Mouse (Mus musculus) frontal cortex, postnatal 10 days (tissue): ENCODE measurements around the gene Lrr1.
"Not testable (repeated sequence)": the region's sequence is repeated elsewhere in the genome, so short reads cannot be mapped to it uniquely, and the experiment has no call there.

Experiments
- DNase-seq, 2 experiments: peaks; one replicate each; pipeline ENCODE4 v3.0.0; 2022; ENCODE audit warnings: low spot score in 2 of 2, mixed read lengths in 1 of 2

Gene Lrr1

DNA sequence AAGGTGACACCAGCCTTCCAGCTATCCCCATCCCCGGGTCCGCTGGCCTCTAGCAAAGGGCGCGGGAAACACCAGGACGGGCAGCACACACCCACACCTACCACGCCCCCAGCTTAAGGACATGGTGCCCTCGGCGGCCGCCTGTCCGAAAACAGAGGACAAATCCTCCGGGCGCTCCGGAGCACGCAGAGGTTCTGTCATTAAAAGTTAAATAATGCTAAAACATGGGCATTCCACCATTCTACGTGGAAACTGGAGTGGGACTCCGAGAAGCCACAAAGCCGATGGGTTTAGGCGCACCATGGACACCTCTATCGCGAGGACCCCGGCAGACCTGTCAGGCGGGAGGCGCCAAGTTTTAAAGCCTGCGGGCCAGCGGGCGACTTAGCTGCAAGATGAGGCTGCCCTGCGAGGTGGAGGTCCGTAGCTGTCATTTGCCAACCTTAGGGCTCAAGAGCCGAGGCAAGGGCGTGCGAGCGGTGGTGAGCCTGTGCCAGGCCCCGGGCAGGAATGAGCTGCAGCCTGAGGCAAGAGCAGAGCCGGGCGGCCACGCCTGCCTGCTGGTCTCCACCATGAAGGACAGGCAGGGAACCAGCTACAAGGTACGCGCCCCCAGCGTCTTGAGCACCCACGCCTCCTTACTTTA is at the start of gene Lrr1:
Gene Lrr1, plus strand, starts transcription at position 354 of the 646 bp plus-strand sequence.
- peak; percentile 57 to 81 for DNase-seq

GRCm38 (mm10) chr12:69119908-69120307 is 48.7 kb upstream of the Lrr1 start:
- DNase-seq = no peak

- no peak for DNase-seq
Observed at GRCm38 (mm10) chr12:69122801-69123200, 45.8 kb upstream of the Lrr1 start.

DNA sequence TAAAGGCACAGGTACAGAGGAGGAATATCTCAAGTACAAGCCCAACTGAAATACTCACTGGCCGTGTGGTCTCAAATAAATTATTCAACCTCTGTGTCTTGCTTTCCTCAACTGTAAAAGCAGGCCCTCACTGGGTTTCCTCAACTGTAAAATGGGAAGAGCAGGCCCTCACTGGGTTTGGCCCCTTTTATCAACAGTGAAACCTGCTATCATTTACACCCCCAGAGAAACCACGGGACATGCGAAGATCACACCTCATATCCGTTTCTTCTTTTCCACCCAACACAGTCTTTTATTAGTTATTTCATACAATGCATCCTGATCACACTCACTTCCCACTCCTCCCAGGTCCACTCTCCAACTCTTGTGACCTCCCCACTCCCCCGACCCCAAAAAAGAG is 43.5 kb upstream of the Lrr1 start:
- no peak for DNase-seq

DNA sequence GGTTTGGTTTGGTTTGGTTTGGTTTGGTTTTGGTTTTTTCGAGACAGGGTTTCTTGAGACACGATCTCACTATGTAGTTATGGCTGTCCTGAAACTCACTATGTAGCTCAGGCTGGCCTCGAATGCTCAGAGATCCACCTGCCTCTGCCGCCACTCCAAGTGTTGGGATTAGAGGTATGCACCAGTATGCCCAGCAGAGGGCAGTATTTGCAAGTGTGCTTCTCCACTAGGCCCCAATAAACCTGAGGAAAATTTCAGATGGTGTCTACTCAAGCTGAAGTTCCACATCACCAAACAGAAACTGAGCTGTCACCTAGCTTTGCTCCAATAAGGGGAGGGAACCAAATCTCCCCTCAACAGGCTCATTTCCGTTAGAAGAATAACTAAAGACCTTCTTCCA is 41.4 kb upstream of the Lrr1 start:
- DNase-seq = no peak

DNA sequence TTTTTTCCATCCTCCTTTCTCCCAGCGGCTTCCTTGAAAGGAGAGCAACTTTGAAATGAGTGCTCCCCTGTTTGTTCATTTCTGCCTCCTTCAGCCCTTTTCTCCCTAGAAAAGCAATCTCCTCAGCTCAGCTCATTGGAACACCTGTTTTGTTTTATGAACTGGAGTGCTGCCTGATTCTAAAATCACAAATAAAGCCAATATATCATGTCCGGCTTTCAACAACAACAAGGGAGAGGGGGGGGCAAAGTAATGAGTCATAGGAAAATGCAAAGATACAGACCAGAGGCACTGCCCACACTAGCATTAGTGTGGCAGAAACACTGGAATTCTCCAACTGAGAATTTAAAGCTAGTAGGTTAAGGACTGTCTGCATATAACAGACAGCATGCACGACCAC is 41.0 kb upstream of the Lrr1 start:
- DNase-seq = no peak

DNA sequence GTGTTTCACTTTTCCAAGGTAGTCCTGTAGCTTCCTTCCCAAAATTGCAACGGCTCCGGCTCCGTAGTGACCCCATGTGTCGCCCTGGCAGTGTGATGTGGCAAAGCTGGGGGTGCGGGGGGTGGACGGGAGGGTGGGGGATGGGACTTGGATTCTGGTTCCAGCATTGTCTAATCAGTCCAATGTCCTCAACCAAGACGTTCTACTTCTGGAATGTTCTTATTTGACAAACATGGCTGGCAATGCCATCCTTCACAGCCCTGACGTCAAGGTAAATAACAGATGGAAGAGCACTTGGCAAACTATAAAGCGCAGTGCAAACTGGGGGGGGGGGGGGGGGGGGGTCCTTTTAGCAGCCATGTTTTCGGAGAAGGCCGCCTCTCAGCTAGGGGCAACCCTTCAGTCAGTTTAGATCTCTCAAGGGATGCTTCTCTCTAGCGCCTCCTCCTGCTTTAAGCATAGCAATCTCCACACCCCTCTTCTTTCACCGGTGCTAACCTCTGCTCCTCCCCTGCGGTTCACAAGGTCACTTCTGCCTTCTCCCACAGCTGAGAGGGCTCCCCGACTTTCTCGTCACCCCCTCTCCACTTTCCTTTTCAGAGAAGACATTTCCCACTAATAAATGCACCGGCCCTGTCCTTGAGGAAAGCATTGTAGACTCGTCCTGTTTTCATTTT is 38.8 kb upstream of the Lrr1 start:
- no peak for DNase-seq

GRCm38 (mm10) chr12:69130486-69130885 is 38.1 kb upstream of the Lrr1 start:
- DNase-seq = no peak

DNA sequence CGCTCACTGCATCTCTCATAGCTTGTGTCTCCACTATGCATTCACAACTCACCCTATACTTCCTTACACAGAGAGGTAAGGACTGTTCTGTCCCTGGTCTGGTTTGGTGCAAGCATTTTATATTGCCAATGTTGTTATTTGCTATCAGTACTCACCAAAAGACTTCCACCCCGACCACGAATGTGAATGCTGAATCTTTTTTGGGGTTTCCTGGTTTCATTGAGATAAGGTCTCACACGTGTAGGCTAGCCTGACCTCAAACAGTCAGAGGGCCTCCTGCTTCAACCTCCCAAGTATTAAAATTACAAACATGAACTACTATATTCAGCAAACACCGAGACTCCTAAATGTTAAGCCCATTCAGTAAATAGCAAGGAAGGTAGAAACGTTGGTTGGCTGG is 37.3 kb upstream of the Lrr1 start:
- DNase-seq = no peak

GRCm38 (mm10) chr12:69131981-69132380 is 36.6 kb upstream of the Lrr1 start:
- peak in 1 of 2 experiments; percentile 45 for DNase-seq

- DNase-seq = no peak
Observed at GRCm38 (mm10) chr12:69139201-69139600, 29.4 kb upstream of the Lrr1 start.

GRCm38 (mm10) chr12:69139841-69140240 is 28.8 kb upstream of the Lrr1 start:
- DNase-seq = no peak

DNA sequence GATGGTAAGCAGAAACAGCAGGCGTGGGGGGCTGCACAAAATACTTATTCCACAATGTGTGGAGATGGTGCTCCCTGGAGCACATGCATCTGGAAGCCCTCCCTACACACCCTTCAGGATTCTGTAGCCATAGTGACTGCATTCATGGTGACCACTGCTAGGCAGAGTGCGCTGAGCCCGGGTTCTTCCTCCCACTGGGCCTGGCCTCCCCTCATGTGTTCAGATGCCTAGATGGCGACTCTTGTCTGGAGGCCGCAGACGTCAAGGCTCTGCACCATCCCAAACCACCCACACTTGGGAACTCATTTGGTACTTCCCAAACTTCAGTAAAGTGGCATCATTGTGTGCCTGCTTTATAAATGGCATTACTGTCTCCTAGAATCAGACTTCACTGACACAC is 25.2 kb upstream of the Lrr1 start:
- no peak for DNase-seq

DNA sequence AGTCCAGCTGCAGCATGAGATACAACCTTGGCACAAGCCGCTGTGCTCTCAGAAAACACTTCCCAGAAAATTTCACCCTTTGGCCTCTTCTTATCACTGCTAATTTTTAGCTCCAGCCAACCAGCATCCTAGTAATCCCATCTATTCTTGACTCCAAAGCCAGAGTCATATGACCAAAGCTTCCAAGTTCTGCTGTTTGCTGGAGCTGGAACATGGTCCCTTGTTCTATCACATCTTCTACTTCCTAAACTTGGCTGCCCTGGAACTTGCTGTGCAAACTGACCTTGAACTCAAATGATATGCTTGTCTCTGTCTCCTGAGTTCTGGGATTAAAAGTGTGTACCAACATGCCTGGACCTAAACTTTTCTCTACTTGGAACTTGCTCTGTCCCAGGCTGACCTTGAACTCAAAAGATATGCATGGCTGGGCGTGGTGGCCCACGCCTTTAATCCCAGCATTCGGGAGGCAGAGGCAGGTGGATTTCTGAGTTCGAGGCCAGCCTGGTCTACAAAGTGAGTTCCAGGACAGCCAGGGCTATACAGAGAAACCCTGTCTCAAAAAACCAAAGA is 21.4 kb upstream of the Lrr1 start:
- DNase-seq = no peak

- no peak for DNase-seq
Observed at GRCm38 (mm10) chr12:69150049-69150448, 18.6 kb upstream of the Lrr1 start.

DNA sequence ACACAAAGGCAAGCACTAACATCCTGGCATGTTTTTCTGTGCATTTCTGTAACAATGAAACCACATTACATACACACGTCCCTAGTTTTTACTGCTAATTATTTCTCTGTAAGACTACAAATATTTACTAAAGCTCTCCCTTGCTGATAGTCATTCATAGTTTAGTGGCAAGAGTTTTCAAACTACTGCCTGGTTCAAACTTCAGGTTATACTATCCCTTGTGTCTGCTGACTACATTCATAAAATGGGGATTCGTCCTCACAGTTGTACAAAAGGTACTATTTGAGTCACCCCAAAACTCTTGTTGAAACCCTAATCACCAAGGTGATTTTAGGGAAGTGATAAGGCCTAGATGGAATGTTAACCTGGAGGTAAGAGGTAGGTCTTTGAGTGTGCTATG is 12.7 kb upstream of the Lrr1 start:
- DNase-seq = no peak

- DNase-seq = no peak
Observed at GRCm38 (mm10) chr12:69156436-69156835, 12.2 kb upstream of the Lrr1 start.

DNA sequence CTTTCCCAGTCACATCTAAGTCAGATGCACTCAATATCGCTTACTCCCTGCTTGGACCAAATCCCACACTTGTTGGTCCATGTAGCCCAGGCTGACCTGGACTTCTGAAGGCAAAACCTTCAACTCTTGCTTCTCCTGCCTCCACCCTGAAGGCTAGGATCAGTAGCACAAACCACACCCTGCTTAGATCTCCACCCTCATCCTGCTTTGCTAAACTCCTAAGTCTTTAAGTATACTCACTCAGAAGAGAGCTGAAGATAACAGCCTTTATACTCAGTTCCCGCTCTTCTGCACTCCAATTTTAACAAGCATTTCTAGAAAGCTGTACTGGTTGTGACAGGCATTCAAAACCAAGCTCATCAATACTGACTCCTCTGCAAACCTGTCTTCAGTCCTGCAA is 11.5 kb upstream of the Lrr1 start:
- DNase-seq = no peak

DNA sequence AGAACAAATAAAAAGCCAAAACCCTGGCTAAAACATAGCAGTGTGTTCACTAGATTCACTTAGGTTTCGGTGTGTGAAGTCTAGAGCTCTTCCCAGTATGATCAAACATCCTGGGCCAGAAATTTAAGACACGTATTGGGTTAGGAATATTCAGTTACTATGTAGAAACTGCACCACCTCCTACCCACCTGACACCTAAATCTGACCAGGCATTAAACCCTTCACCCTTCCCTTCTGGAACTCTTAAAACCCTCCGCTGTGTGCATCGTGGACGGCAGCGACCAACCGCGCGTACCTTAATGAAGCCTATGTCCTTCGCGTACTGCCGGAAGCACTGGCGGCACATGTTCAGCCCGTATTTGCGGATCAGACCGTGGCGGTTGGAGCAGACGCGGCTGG is 10.2 kb upstream of the Lrr1 start:
- DNase-seq = no peak

GRCm38 (mm10) chr12:69158765-69159577 is 9.6 kb upstream of the Lrr1 start, which contains the start of gene Rps29:
Rps29 (minus strand) TSS chr12:69159186.
- peak; percentile 97 to 98 for DNase-seq

- DNase-seq = no peak
Observed at GRCm38 (mm10) chr12:69159578-69159940, 9.1 kb upstream of the Lrr1 start.

DNA sequence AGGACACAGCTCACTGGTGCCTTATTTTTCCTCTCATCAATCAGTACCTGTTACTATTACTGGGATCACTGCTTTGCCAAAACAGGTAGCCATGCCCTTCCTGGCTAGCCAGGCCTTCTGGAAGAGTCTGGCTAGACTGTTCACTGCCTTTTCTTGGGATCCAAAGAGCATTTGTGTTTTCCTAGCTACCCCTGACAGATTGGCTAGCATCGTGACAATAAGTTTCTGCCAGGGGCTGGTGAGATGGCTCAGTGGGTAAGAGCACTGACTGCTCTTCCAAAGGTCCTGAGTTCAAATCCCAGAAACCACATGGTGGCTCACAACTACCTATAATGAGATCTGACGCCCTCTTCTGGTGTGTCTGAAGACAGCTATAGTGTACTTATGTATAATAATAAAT is 7.9 kb upstream of the Lrr1 start:
- DNase-seq = not testable (repeated sequence)
